Mouse (Mus musculus) cerebellum, adult 2 months (tissue): Measurements from ENCODE around the gene Mta3.

ENCODE experiments used
- CTCF ChIP-seq: fragments of 200-500 bp; IDR thresholded peaks from 2 replicates; pipeline ENCODE4 v1.5.1; 2011; ENCODE audit warnings: low read depth, mild to moderate bottlenecking, control low read depth, low read length, moderate library complexity, borderline replicate concordance; ENCODE audit not compliant: insufficient read depth
- POLR2A ChIP-seq: fragments of 200-500 bp; IDR thresholded peaks from 2 replicates; pipeline ENCODE4 v1.6.1; 2011; ENCODE audit warnings: low read length, control low read depth, borderline replicate concordance; ENCODE audit not compliant: insufficient read depth

GRCm38 (mm10) chr17:83732166-83732629 lies 26.2 kb downstream of the Mta3 start:
- TF ChIP-seq POLR2A (no peak), CTCF (no peak)
